Comparison of ENCODE assay signal across 9 mouse cellular contexts in the genomic region with DNA sequence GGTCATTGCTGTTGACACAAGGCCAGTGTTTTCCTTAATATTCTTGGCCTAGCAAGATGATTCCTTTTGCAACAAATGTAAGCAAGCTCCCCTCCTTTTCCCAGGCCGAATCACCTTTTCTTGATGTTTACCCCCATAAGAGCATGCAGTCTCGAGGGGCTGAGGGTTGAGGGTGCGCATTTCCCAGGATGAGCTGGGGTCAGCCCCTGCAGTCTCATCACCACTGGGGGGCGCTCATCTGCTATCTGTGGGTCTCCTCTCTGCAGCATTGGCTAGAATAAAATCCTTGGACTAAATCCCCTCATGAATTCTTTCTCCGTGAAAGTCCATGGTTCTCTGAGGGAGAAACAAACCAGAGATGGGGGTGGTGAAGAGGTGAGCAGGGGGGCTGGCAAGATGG.
DNase-seq lines count a peak whose midpoint lies in the region; ATAC-seq lines count a peak whose summit lies in the region.
"Had no signal": no experiment of that assay in that cellular context is flagged by ENCODE, and none has a peak within 500 bp of the region (broad histone marks: within the 10 kb centered on the region; RNA-seq: fewer than 3 reads in every experiment).

No protein-coding gene starts in this region.

- H3K4me2 ChIP-seq in liver, embryonic 11.5 days, result no peak overlapping the region
- no peak overlapping the region for H3K4me2 ChIP-seq in hindbrain, embryonic 13.5 days
- H3K4me2 ChIP-seq: neural tube, embryonic 13.5 days had no signal

- no peak overlapping the region for H3K27ac ChIP-seq in liver, embryonic 11.5 days (ENCODE audit: low read depth, low read length)
- no peak overlapping the region for H3K27ac ChIP-seq in hindbrain, embryonic 13.5 days
- H3K27ac ChIP-seq: neural tube, embryonic 13.5 days had no signal

- H3K9ac ChIP-seq in liver, embryonic 11.5 days (ENCODE audit: low read depth, low read length), result no peak overlapping the region
- H3K9ac ChIP-seq in hindbrain, embryonic 13.5 days, result no peak overlapping the region
- H3K9ac ChIP-seq: neural tube, embryonic 13.5 days had no signal

- H3K27me3 ChIP-seq in liver, embryonic 11.5 days (replicated peaks; ENCODE audit: control insufficient read depth, insufficient read depth, low read length), result no peaks in the 10 kb centered on the region
- H3K27me3 ChIP-seq in hindbrain, embryonic 13.5 days, result peaks cover 11% of the 10 kb centered on the region; the same call in 1 of the 2 replicates

- H3K4me3 ChIP-seq in liver, embryonic 11.5 days (ENCODE audit: low read depth, low read length), result no peak overlapping the region
- no peak overlapping the region for H3K4me3 ChIP-seq in hindbrain, embryonic 13.5 days
- H3K4me3 ChIP-seq: neural tube, embryonic 13.5 days had no signal

- H3K36me3 ChIP-seq in liver, embryonic 11.5 days (ENCODE audit: control insufficient read depth, insufficient read depth, low read length), result no peaks in the 10 kb centered on the region
- H3K36me3 ChIP-seq in hindbrain, embryonic 13.5 days, result no peaks in the 10 kb centered on the region
- H3K36me3 ChIP-seq: neural tube, embryonic 13.5 days had no signal

- no peak for ATAC-seq in liver, embryonic 11.5 days (replicated peaks; ENCODE audit: low FRiP score)
- ATAC-seq in megakaryocyte progenitor cell, adult 5-6 weeks (replicated peaks; ENCODE audit: poor library complexity), result 0 out of 2 replicates have a peak, but pooled peaks have one; percentile 29
- no peak for ATAC-seq in hindbrain, embryonic 13.5 days (ENCODE audit: low FRiP score)

- WGBS in liver, embryonic 11.5 days, result 55% methylated on average over 5 of the region's 5 CpGs
- WGBS in hindbrain, embryonic 13.5 days, result 64% methylated on average over 5 of the region's 5 CpGs

- no peaks in the 10 kb centered on the region for H3K9me3 ChIP-seq in liver, embryonic 11.5 days (ENCODE audit: control insufficient read depth, low read length)
- H3K9me3 ChIP-seq in hindbrain, embryonic 13.5 days, result no peaks in the 10 kb centered on the region
- H3K9me3 ChIP-seq: neural tube, embryonic 13.5 days had no signal

- peak; percentile 47 to 73 for DNase-seq in cerebellum, postnatal 14 days
- no peak for DNase-seq in cerebellum, adult 11-12 months
- peak; percentile 39 for DNase-seq in liver
- no peak for DNase-seq in liver, embryonic 11.5 days (ENCODE audit: low spot score)
- peak; percentile 76 to 92 for DNase-seq in adrenal gland, adult (ENCODE audit: inconsistent age in 2 of 2, low spot score in 1 of 2)
- no peak for DNase-seq in urinary bladder, postnatal 25 days (ENCODE audit: low spot score)

- no peaks in the 10 kb centered on the region for H3K4me1 ChIP-seq in liver, embryonic 11.5 days (replicated peaks; ENCODE audit: control insufficient read depth, insufficient read depth, low read length)
- peaks cover 4% of the 10 kb centered on the region for H3K4me1 ChIP-seq in hindbrain, embryonic 13.5 days (replicated peaks)

Comparison
In these comparisons a context has a peak if more than half of its experiments do, and no peak if none do; other contexts are left out.
1. DNase-seq: peak in cerebellum, postnatal 14 days (2 of 2), liver (single experiment) and adrenal gland, adult (2 of 2); none in cerebellum, adult 11-12 months (single experiment), liver, embryonic 11.5 days (single experiment) and urinary bladder, postnatal 25 days (single experiment).